Mouse (Mus musculus): ENCODE measurements around the gene Rtkn. TPM values are rescaled to one million over a fixed set of nuclear protein-coding genes. Genes with fewer than 3 reads are reported as not detected.

Gene Rtkn
- total RNA-seq (2021) (1 to 10 TPM; 5.2 to 6.7 TPM), polyA plus RNA-seq (2012; rRNA removed) (18.6 and 27.7 TPM in 2 replicates)
- long read RNA-seq, partial matches to known transcripts, result 2 of 9 reads
- long read RNA-seq, other reads (novel, unspliced or antisense), result 4 of 9 reads

DNA sequence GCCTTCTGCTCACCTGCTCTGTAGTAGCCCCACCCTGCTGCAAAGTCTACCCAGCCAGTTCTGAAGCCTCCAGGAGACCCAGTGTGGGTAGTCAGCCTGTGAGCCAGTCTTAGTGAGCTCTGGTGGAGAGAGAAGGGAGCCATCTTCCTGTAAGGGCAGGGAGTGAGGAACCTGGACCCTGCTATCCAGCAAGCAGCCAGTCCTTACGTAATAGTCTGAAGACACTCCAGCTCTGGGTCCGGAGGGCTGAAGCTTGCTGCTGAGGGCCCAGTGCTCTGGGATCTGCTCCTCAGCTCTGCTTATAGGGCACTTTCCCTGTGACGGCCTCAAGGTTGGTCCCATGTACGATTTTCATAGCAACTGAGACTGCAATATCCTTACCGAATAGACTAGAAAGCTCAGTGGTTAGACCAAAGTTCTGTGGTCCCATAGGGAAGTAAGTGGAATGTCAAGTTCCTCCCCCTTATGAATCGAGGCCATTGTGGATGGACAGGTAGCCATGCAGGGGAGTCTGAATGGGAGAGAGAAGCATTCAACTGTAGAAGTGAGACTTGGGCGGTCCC, at the start of gene Rtkn:
Gene Rtkn, plus strand, starts transcription at position 513 of the 563 bp plus-strand sequence.
- DNase-seq, result no peak
- Histone ChIP-seq H3K4me3 (peak within 1 kb of the TSS; percentile 28), H3K27ac (peak within 1 kb of the TSS; percentile 76), H3K36me3 (ENCODE audit: control insufficient read depth, insufficient read depth, low read length) (no peaks in the 10 kb centered on the region), H3K79me2 (replicated peaks; ENCODE audit: control insufficient read depth, insufficient read depth, low read length) (no peaks in the 10 kb centered on the region), H3K27me3 (ENCODE audit: control insufficient read depth, insufficient read depth, low read length) (no peaks in the 10 kb centered on the region), H3K9ac (ENCODE audit: low read depth, low read length) (peak within 1 kb of the TSS; percentile 79), H3K4me1 (ENCODE audit: control insufficient read depth, insufficient read depth, low read length) (peaks cover 5% of the 10 kb centered on the region; the same call in 1 of the 2 replicates)
- WGBS, result 78% methylated on average over 7 of the region's 7 CpGs
- no peak for TF ChIP-seq CTCF (IDR thresholded peaks at IDR 0.05)
- TF ChIP-seq POLR2A (IDR thresholded peaks at IDR 0.05; ENCODE audit: insufficient read depth, low read depth, low read length), result no peak
- TF ChIP-seq EP300 (IDR thresholded peaks at IDR 0.05; ENCODE audit: insufficient read depth, low read depth, low read length), result no peak
- intact Hi-C loops (cut with DNase I), result no loop called here

DNA sequence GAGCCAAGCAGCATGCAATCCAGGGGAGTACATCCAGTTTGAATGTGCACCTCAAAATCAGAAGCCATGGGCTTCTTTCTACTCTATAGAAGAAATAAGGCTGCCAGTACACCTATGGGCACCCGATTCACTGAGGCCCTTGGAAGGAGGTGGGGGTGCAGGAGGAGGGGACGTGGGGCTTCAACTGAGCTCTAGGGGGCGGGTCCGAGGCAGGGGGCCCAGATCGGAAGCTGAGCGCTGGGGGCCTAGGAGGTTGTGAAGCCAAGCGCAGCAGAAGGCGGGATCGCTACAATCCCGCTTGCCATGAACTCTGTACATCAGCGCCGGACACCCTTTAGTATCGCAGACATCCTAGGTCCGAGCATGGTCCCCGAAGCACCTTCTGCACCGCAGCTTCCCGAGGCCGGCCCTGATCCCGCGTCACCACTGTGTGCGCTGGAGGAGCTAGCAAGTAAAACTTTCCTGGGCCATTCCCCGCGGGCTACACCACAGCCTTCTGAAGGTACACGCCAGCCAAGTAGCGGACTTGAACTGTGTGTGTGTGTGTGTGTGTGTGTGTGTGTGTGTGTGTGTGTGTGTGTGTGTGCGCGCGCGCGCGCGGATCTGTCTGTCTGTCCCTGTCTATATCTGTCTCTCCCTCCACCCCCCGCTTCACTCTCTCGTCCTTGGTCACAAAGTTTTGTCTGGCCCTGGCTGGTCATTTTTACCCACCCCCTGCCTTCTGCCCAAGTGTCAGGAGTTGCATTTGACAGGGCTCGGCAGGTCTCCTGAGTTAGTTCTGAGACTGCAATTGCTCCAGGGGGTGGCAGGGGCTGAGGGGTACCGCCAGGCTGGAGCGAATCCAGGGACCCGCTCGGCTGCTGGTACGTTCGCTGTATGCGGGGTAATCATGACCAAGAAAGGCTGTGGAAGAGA, 48.9 kb upstream of the Rtkn start, which contains the start of gene Lbx2:
Gene Lbx2, plus strand, starts transcription at position 247 of the 915 bp plus-strand sequence.
- H3K27me3 ChIP-seq (ENCODE audit: control insufficient read depth, insufficient read depth, low read length), result no peaks in the 10 kb centered on the region
- WGBS, result 14% methylated on average over 42 of the region's 42 CpGs
- peak in 1 of 2 experiments; percentile 41 for DNase-seq

GRCm38 (mm10) chr6:83087205-83087925, 47.9 kb upstream of the Rtkn start:
- Histone ChIP-seq H3K9ac (ENCODE audit: low read depth, low read length) (peak overlapping the region; percentile 73), H3K4me3 (peak overlapping the region; percentile 64), H3K36me3 (ENCODE audit: control insufficient read depth, insufficient read depth, low read length) (no peaks in the 10 kb centered on the region), H3K79me2 (replicated peaks; ENCODE audit: control insufficient read depth, insufficient read depth, low read length) (no peaks in the 10 kb centered on the region), H3K4me1 (ENCODE audit: control insufficient read depth, insufficient read depth, low read length) (no peaks in the 10 kb centered on the region), H3K27ac (peak overlapping the region; percentile 76), H3K27me3 (ENCODE audit: control insufficient read depth, insufficient read depth, low read length) (no peaks in the 10 kb centered on the region)
- peak; percentile 51 to 66 for DNase-seq
- WGBS, result under 1% methylated on average over 47 of the region's 47 CpGs
- TF ChIP-seq CTCF (IDR thresholded peaks at IDR 0.05) (no peak), POLR2A (IDR thresholded peaks at IDR 0.05; ENCODE audit: insufficient read depth, low read depth, low read length) (no peak), EP300 (IDR thresholded peaks at IDR 0.05; ENCODE audit: insufficient read depth, low read depth, low read length) (no peak)
- intact Hi-C loops (cut with DNase I), result no loop called here

More for the DNA sequence above, 48.9 kb upstream of the Rtkn start, which contains the start of gene Lbx2:
- TF ChIP-seq EP300 (IDR thresholded peaks at IDR 0.05; ENCODE audit: insufficient read depth, low read depth, low read length) (no peak), POLR2A (IDR thresholded peaks at IDR 0.05; ENCODE audit: insufficient read depth, low read depth, low read length) (no peak), CTCF (IDR thresholded peaks at IDR 0.05) (no peak)
- no peaks in the 10 kb centered on the region for H3K79me2 ChIP-seq (replicated peaks; ENCODE audit: control insufficient read depth, insufficient read depth, low read length)
- H3K27ac ChIP-seq, result peak within 1 kb of the TSS; percentile 76
- H3K4me1 ChIP-seq (ENCODE audit: control insufficient read depth, insufficient read depth, low read length), result no peaks in the 10 kb centered on the region
- H3K36me3 ChIP-seq (ENCODE audit: control insufficient read depth, insufficient read depth, low read length), result no peaks in the 10 kb centered on the region
- intact Hi-C loops (cut with DNase I), result no loop called here
- H3K9ac ChIP-seq (ENCODE audit: low read depth, low read length), result peak within 1 kb of the TSS; percentile 73
- peak within 1 kb of the TSS; percentile 64 for H3K4me3 ChIP-seq

DNA sequence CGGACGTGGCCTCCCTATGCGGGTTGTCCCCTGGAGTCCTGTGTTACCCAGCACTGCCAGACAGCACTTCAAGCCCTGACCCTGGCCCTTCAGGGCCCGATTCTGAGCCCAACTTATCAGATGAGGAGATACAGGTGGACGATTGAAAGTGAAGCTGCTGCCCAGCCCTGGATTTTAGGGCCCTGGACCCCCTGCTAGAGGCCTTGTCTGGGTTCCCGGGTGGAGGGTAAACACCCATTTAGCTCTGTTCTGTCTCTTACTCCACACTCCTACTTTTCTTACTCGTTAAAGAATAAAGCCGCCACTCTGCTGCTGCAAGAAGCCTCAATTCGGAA, 47.4 kb upstream of the Rtkn start:
- H3K79me2 ChIP-seq (replicated peaks; ENCODE audit: control insufficient read depth, insufficient read depth, low read length), result no peaks in the 10 kb centered on the region
- no peak for DNase-seq
- H3K4me1 ChIP-seq (ENCODE audit: control insufficient read depth, insufficient read depth, low read length), result peaks cover 2% of the 10 kb centered on the region
- TF ChIP-seq CTCF (IDR thresholded peaks at IDR 0.05) (no peak), POLR2A (IDR thresholded peaks at IDR 0.05; ENCODE audit: insufficient read depth, low read depth, low read length) (no peak), EP300 (IDR thresholded peaks at IDR 0.05; ENCODE audit: insufficient read depth, low read depth, low read length) (no peak)
- H3K36me3 ChIP-seq (ENCODE audit: control insufficient read depth, insufficient read depth, low read length), result no peaks in the 10 kb centered on the region
- intact Hi-C loops (cut with DNase I), result no loop called here
- peak overlapping the region; percentile 76 for H3K27ac ChIP-seq
- H3K9ac ChIP-seq (ENCODE audit: low read depth, low read length), result peak overlapping the region; percentile 73
- peak overlapping the region; percentile 64 for H3K4me3 ChIP-seq
- no peaks in the 10 kb centered on the region for H3K27me3 ChIP-seq (ENCODE audit: control insufficient read depth, insufficient read depth, low read length)
- WGBS, result 25% methylated on average over 9 of the region's 9 CpGs

DNA sequence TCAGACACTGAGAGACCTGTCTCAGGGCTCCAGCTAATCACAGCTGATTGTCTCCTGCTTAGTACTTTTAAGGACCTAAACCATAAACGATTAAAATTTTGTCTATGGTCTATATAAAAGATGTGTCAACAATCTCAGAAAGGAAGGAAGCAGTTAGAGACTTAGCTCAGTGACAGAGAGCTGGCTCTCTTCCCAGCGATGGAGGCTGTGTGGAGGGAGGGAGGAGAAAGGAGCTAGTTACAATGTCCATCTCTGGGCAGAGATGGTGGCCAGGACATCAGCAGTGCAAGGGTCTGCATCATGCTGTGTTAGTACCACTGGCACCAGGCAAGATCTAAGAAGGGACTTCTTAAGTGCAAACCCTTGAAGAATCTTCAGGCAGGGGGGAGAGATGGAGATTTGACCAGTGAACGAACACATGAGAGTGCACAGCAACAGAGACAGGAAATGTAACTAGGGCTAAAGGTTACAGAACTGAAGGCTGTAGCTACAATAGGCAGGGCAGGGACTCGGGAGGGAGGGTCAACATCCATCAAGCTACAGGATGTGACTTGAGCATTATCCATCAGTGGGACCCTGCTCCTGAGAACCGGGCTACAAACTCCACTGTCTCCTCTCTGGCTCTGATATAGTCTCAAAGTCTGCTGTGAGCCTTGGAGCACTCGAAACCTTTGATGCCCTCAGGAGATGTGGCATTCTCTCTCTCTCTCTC, 42.7 kb upstream of the Rtkn start:
- no peaks in the 10 kb centered on the region for H3K27me3 ChIP-seq (ENCODE audit: control insufficient read depth, insufficient read depth, low read length)

More for the DNA sequence above, 42.7 kb upstream of the Rtkn start:
- intact Hi-C loops (cut with DNase I), result no loop called here
- WGBS, result 16% methylated on average over 6 of the region's 6 CpGs
- H3K4me3 ChIP-seq, result no peak overlapping the region
- H3K79me2 ChIP-seq (replicated peaks; ENCODE audit: control insufficient read depth, insufficient read depth, low read length), result no peaks in the 10 kb centered on the region
- DNase-seq, result no peak
- H3K36me3 ChIP-seq (ENCODE audit: control insufficient read depth, insufficient read depth, low read length), result no peaks in the 10 kb centered on the region
- no peak for TF ChIP-seq POLR2A (IDR thresholded peaks at IDR 0.05; ENCODE audit: insufficient read depth, low read depth, low read length)
- TF ChIP-seq EP300 (IDR thresholded peaks at IDR 0.05; ENCODE audit: insufficient read depth, low read depth, low read length), result no peak
- TF ChIP-seq CTCF (IDR thresholded peaks at IDR 0.05), result no peak
- no peak overlapping the region for H3K27ac ChIP-seq
- peaks cover 2% of the 10 kb centered on the region for H3K4me1 ChIP-seq (ENCODE audit: control insufficient read depth, insufficient read depth, low read length)
- H3K9ac ChIP-seq (ENCODE audit: low read depth, low read length), result no peak overlapping the region
